Mouse (Mus musculus) adrenal gland, adult 18-20 months (tissue): ENCODE data around the gene Usp54. TPM values are rescaled to one million over a fixed set of nuclear protein-coding genes. Genes with fewer than 3 reads are reported as not detected.
"Not testable (repeated sequence)": the region's sequence is repeated elsewhere in the genome, so short reads cannot be mapped to it uniquely, and the experiment has no call there.

Experiments used
- DNase-seq, 2 experiments: peaks; one replicate each; pipeline ENCODE4 v3.0.0; 2021 to 2022; ENCODE audit warnings: low spot score in 2 of 2
- total RNA-seq, 2 experiments: library from RNA; stranded (reverse); gene quantifications; 1 replicate in 1 of 2; 2 replicates in 1 of 2; pipeline ENCODE4 v1.2.3; 2021

Usp54 gene
- total RNA-seq, 2 experiments from 2014 or later: 11.2 to 14.5 TPM

DNA sequence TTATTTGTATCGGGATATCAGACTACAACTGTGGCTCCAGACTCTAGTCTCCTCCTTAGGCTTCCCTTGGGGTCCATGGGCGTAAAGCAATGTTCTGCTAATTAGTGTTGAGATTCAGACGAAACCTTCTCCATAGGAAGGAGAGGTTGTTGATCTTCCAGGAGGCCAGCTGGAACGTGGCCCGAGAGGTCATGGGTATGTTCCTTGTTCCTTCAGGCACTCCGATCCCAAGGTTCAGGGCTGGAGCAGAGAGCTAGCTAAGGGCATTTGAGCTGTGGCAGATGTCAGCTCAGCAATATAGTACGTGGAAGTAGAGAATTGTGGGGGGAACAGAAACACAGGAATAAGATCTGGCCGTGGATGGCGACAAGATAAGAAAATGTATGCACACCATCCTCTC, 14.9 kb upstream of the Usp54 start:
- no peak for DNase-seq

GRCm38 (mm10) chr14:20654690-20655421, 14.0 kb upstream of the Usp54 start:
- no peak for DNase-seq

DNA sequence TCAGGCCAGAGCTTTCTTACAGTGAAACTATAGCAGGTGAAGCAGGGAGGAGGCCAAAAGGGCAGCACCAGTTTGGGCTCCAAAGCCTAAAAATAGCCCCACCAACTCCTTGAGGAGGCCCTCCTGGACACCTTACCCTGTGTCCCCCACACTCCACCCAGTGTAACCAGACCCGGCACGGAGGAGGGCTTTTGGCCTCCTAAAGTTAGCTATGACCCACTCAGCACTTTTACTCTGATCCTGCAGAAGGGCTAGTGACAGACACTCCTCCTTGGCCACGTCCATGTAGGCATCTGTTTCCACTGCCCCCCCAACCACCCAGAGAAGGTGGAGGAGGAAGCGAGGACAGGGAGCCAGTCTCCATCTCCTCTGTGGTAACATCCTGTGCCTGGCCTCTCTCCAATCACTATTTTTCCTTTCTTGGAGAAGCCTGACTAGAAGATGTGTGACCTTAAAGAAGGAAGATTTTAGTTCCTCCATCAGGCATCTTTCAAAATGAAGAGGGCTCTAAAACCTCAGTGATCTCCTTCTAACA, 10.9 kb upstream of the Usp54 start:
- DNase-seq: no peak

DNA sequence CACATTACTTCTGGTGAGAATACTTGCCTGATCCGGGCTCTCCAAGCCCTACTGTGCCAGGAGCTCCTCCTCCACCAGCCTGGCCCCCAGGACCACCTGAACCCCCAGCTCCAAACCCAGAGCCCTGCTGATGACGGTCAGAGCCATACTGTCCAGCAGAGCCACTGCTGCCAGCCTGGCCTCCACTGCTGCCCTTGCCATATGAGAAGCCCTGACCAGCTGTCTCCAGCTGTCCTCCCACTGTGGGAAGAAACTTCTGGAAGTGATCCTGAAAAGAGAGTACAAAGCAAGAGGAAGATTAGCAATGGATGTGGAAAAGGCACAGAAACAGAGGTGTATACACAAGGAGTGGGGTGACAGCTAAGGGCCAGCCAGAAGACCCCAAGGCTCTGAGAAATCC, 10.1 kb upstream of the Usp54 start:
- DNase-seq: no peak

- DNase-seq: no peak
These were observed 5.5 kb upstream of the Usp54 start for GRCm38 (mm10) chr14:20646381-20646780.

DNA sequence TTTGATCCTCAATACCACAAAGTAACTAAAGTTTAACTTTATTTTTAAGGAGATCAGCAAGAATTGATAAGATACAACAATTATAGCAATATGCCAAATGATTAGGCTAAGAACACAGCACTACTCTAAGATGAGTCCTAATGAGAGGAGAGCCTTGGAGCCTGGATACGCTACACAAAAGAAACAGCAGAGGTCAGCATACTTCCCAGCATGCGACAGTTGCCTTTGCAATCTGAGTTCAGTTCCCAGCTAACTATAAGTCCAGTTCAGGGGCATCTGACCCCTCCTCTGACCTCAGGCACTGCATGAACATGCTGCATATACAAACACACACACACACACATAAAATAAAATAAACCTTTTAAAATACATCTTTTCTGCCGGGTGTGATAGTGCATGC, 4.7 kb upstream of the Usp54 start:
- no peak for DNase-seq

- DNase-seq: no peak
These were observed 594 bp upstream of the Usp54 start for GRCm38 (mm10) chr14:20641438-20641875.

- no peak for DNase-seq
These were observed 794 bp downstream of the Usp54 start for GRCm38 (mm10) chr14:20639918-20640619.

DNA sequence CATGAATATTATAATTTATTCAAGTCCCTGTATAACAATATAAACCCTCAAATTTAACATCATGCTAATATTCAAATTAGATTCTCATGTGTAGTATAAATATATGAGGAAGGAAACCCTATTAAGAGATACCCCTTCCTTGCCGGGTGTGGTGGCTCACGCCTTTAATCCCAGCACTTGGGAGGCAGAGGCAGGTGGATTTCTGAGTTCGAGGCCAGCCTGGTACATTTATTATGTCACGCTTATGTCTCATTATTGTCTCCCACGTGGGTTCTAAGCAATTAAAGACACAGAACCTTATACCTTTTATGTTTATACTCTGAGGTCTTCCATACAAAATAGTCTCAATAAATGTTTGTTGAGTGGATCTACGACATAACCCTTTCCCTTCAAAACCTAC, 2.2 kb downstream of the Usp54 start:
- DNase-seq: no peak

DNA sequence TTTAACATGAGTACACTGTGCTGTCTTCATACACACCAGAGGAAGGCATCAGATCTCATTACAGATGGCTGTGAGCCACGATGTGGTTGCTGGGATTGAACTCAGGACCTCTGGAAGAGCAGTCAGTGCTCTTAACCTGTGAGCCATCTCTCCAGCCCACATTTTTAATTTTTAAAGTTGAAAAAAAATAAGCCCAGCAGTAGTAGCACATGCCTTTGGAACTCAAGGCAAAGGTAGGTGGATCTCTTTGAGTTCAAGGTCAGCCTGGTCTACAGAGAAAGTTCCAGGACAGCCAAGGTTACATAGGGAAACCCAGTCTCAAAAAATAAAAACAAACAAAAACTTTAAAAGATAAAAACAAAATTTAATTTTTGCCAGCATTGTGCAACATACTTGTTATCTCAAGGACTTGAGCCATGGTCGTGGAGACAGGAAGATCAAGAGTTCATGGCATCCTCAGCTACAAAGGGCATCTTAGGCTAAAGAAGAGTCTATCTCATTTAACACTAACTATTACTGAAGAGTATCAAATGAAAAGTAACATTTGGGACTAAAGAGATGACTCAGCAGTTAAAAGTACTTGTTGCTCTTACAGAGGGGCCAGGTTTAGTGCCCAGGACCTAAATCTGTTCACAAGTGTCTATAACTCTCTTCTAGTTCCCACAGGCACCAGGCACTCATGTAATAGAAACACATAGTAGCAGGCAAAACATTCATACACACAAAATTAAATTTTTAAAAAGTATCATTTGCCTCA, 2.9 kb downstream of the Usp54 start:
- no peak for DNase-seq

DNA sequence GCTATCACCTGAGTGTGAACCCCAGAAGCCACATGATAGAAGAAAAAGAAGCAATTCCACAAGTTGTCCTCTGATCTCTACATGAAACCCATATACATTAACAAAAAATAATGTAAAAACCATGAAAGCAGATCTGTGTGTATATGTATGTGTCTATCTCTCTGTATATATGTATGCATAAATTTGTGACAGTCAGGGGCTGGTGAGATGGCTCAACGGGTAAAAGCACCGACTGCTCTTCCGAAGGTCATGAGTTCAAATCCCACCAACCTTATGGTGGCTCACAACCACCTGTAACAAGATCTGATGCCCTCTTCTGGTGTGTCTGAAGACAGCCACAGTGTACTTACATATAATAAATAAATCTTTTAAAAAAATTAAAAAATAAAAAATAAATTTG, 3.9 kb downstream of the Usp54 start:
- DNase-seq: not testable (repeated sequence)

DNA sequence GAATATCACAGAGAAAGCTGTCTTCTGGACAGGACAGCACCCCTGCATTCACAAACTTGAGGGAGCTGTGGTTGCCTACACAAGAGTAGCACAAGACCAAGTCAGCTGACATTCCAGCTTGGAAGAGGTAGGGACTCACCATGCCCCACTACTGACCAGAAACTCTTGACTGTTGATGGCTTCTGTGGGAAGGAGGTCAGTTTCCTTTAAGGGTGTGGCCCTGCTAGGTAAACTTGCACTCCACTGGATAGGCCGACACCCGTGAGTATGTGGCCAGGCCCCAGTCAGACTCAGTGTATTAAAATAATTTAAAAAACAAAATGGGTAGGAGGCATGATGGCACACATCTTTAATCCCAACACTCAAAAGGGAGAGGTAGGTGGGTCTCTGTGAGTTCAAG, 5.3 kb downstream of the Usp54 start:
- no peak for DNase-seq

- DNase-seq: no peak
These were observed 9.6 kb downstream of the Usp54 start for GRCm38 (mm10) chr14:20631253-20631652.

- DNase-seq: no peak
These were observed 13.9 kb downstream of the Usp54 start for GRCm38 (mm10) chr14:20626971-20627370.

GRCm38 (mm10) chr14:20626447-20626846, 14.4 kb downstream of the Usp54 start:
- DNase-seq: no peak

DNA sequence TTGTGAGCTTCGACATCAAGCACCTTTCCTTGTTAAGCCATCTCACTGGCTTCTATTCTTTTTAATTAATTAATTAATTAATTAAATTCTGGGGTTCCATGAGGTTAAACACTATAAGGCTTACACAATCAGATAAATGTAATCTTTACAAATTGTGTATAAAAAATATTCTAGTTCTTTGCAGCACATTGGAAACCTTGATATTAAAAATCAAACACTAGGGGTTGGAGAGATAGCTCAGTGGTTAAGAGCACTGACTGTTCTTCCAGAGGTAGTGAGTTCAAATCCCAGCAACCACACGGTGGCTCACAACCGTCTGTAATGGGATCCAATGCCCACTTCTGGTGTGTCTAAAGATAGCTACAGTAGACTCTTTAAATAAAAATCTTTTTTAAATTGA, 18.0 kb downstream of the Usp54 start:
- DNase-seq: no peak

DNA sequence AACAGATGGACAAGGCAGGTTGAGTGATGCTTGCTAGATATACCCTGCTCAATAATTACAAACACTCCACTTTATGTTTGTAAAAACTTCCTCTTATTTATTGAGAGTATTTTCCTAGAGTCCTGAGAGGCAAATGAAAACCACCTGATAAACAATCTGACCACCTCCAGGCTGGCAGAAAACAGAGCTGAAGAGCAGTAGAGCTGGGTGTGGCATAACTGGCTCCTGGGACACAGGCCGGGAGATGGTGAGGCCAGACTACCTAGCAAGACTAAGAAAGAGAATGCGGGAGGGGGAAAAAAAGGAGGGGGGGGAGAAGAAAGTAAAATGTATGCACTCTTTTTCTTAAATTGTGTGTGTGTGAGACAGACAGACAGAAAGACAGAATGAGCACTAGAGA, 18.5 kb downstream of the Usp54 start:
- no peak for DNase-seq

GRCm38 (mm10) chr14:20621903-20622302, 19.0 kb downstream of the Usp54 start:
- no peak for DNase-seq

GRCm38 (mm10) chr14:20619131-20619530, 21.7 kb downstream of the Usp54 start:
- no peak for DNase-seq

DNA sequence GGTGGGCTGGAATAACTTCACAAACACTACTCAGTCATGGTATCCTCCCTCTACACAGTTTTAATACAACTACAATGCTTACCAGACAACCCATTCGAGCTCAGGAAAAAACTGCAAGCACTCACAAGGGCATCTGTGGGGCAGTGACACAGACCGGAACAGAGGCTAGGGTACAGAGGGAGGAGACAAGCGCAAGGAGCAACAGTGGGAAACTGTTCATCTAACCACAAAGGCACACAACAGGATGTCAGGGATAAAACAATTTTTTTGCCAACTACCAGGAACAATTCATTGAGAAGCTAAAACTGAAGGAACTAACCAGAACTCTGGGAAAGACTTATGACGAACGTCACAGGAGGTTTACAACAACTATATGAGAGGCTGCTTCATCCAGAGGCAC, 22.7 kb downstream of the Usp54 start:
- no peak for DNase-seq

DNA sequence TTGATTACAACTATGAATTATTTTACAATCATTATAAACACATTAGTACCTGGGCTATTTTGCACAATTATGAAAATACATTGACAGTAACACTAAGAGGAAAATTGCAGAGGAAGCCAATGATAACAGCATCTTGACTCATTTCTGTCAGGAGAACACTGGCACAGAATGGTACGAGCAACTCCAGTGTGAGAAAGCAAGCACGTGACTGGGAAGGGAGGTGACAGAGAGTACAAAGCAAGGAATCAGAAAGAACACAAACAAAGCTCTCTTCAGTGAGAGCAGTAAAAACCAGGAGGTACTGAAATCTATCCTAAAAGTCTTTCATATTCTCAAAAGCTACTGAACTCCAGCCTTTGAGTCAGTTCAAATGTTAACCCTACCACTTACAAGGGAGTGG, 24.4 kb downstream of the Usp54 start:
- no peak for DNase-seq

DNA sequence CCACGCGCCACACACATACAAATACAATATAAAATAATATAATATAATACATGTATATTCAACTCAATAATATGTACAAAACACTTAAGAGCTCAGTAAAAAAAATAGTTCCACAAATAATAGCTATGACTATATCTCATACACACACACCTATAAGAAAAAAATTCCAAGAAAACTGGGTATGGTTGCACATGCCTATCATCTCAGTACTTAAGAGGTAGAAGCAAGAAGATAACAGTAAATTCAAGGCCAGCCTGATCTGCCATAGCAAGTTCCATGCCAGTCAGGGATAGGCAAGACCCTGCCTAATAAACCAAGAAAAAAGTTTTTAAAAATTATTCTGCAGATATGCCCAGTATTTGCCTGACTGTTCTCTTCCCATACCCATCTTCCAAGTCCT, 25.8 kb downstream of the Usp54 start:
- no peak for DNase-seq
